Mouse (Mus musculus) erythroblast, embryonic 14.5 days (primary cell): Measurements from ENCODE around the gene Zcchc13.

ENCODE experiments used
- GATA1 ChIP-seq: IDR thresholded peaks from 2 replicates; pipeline ENCODE4 v1.6.1; 2012; ENCODE audit warnings: low read length, inconsistent platforms, mixed read lengths
- TAL1 ChIP-seq: IDR thresholded peaks from 3 replicates; pipeline ENCODE4 v1.6.1; 2012; ENCODE audit warnings: low read length, inconsistent platforms, mixed read lengths

DNA sequence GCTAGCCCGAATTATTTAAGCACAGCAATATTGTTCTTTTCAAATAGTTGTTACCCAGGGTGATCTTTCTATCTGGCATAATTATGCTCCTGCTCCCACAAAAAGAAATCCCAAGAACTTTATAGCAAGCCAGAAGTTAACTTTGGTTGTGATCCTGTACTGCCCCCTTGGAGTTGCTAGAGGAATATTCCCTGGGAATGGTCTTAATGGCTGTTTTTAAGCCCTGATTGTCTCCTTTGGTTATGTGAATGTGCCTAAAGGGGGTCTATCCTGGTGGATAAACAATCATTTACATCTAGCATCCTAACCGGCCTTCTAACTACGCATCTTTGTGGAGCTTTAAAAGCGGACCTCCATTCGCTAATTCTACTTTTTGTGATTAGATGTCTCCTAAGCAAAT, 20.0 kb upstream of the Zcchc13 start:
- no peak for TF ChIP-seq TAL1
- TF ChIP-seq GATA1: no peak
